Mouse (Mus musculus) MEL (cell line): ENCODE measurements around the gene Gm39653. TPM values are rescaled to one million over a fixed set of nuclear protein-coding genes. Genes with fewer than 3 reads are reported as not detected.
"Not testable (repeated sequence)": the region's sequence is repeated elsewhere in the genome, so short reads cannot be mapped to it uniquely, and the experiment has no call there.

ENCODE experiments used
- DNase-seq: peaks from one replicate; pipeline ENCODE4 v3.0.0; 2011; ENCODE audit warnings: low read depth, low spot score
- H3K27ac ChIP-seq: 2 replicates; pipeline ENCODE4 v1.5.1; 2012; ENCODE audit warnings: low read depth, mild to moderate bottlenecking, control low read depth, low read length, moderate library complexity; ENCODE audit not compliant: control insufficient read depth
- H3K27me3 ChIP-seq, 2 experiments: fragments of 150-350 bp in 1 of 2; sonication (generic) in 1 of 2; 2 replicates each; pipeline ENCODE4 v1.6.1; 2012; ENCODE audit warnings: low read length in 2 of 2, mild to moderate bottlenecking in 2 of 2, improper control_type of control experiment in 1 of 2, moderate library complexity in 1 of 2; ENCODE audit not compliant: insufficient read depth in 2 of 2, control insufficient read depth in 1 of 2
- H3K36me3 ChIP-seq, 2 experiments: 2 replicates each; pipeline ENCODE4 v1.6.1; 2012 to 2014; ENCODE audit warnings: low read length in 2 of 2, improper control_type of control experiment in 1 of 2, inconsistent platforms in 1 of 2, mild to moderate bottlenecking in 1 of 2; ENCODE audit not compliant: insufficient read depth in 2 of 2, control insufficient read depth in 1 of 2
- H3K4me1 ChIP-seq, 2 experiments: fragments of 150-350 bp in 1 of 2; sonication (generic) in 1 of 2; 2 replicates each; pipeline ENCODE4 v1.6.1; 2012; ENCODE audit warnings: low read length in 2 of 2, improper control_type of control experiment in 1 of 2, mild to moderate bottlenecking in 1 of 2; ENCODE audit not compliant: insufficient read depth in 2 of 2, control insufficient read depth in 1 of 2
- H3K4me3 ChIP-seq, 2 experiments: fragments of 150-350 bp in 1 of 2; sonication (generic) in 1 of 2; 2 replicates each; pipeline ENCODE4 v1.5.1; 2012; ENCODE audit warnings: low read depth in 2 of 2, low read length in 2 of 2, mild to moderate bottlenecking in 2 of 2, moderate library complexity in 2 of 2, control low read depth in 1 of 2, improper control_type of control experiment in 1 of 2; ENCODE audit not compliant: control insufficient read depth in 1 of 2, insufficient read depth in 1 of 2
- H3K79me2 ChIP-seq: 2 replicates; pipeline ENCODE4 v1.6.1; 2012; ENCODE audit warnings: mild to moderate bottlenecking, low read length, moderate library complexity; ENCODE audit not compliant: control insufficient read depth, poor library complexity, insufficient read depth
- H3K9ac ChIP-seq: 2 replicates; pipeline ENCODE4 v1.6.1; 2012; ENCODE audit warnings: low read depth, mild to moderate bottlenecking, control low read depth, low read length, moderate library complexity; ENCODE audit not compliant: control insufficient read depth, poor library complexity, severe bottlenecking
- H3K9me3 ChIP-seq: fragments of 150-350 bp; sonication (generic); replicated peaks from 2 replicates; pipeline ENCODE4 v1.6.1; 2012; ENCODE audit warnings: mild to moderate bottlenecking, low read length, improper control_type of control experiment, moderate library complexity; ENCODE audit not compliant: insufficient read depth
- BHLHE40 ChIP-seq: IDR thresholded peaks from 2 replicates; pipeline ENCODE4 v1.6.1; 2012; ENCODE audit warnings: low read depth, mild to moderate bottlenecking, inconsistent platforms, low read length, improper control_type of control experiment, borderline replicate concordance
- CHD2 ChIP-seq: IDR thresholded peaks from 2 replicates; pipeline ENCODE4 v1.6.1; 2011; ENCODE audit warnings: low read length, improper control_type of control experiment
- CTCF ChIP-seq, 3 experiments: IDR thresholded peaks in 2 of 3; conservative IDR thresholded peaks in 1 of 3; 2 replicates each; pipeline ENCODE4 v1.5.1; 2011 to 2012; ENCODE audit warnings: low read length in 3 of 3, low read depth in 2 of 3, mild to moderate bottlenecking in 2 of 3, improper control_type of control experiment in 1 of 3, inconsistent platforms in 1 of 3, mixed read lengths in 1 of 3, moderate library complexity in 1 of 3; ENCODE audit not compliant: control insufficient read depth in 1 of 3, insufficient read depth in 1 of 3, poor library complexity in 1 of 3, severe bottlenecking in 1 of 3
- E2F4 ChIP-seq: IDR thresholded peaks from 2 replicates; pipeline ENCODE4 v1.6.1; 2011; ENCODE audit warnings: low read depth, low read length, improper control_type of control experiment, borderline replicate concordance
- ELF1 ChIP-seq: IDR thresholded peaks from 2 replicates; pipeline ENCODE4 v1.6.1; 2014; ENCODE audit warnings: low read depth, mild to moderate bottlenecking, inconsistent platforms, low read length, improper control_type of control experiment, moderate library complexity
- ETS1 ChIP-seq: IDR thresholded peaks from 2 replicates; pipeline ENCODE4 v1.6.1; 2012; ENCODE audit warnings: low read depth, mild to moderate bottlenecking, inconsistent platforms, low read length, improper control_type of control experiment, moderate library complexity
- MAX ChIP-seq: IDR thresholded peaks from 2 replicates; pipeline ENCODE4 v1.6.1; 2011; ENCODE audit warnings: low read length, improper control_type of control experiment
- MEF2A ChIP-seq: IDR thresholded peaks from 2 replicates; pipeline ENCODE4 v1.6.1; 2014; ENCODE audit warnings: low read depth, mild to moderate bottlenecking, inconsistent platforms, low read length, improper control_type of control experiment; ENCODE audit not compliant: poor library complexity, insufficient replicate concordance, severe bottlenecking; ENCODE audit errors: extremely low read depth
- MYB ChIP-seq: IDR thresholded peaks from 2 replicates; pipeline ENCODE4 v1.6.1; 2011; ENCODE audit warnings: mild to moderate bottlenecking, low read depth, low read length, improper control_type of control experiment
- NRF1 ChIP-seq: IDR thresholded peaks from 2 replicates; pipeline ENCODE4 v1.6.1; 2014; ENCODE audit warnings: low read depth, mild to moderate bottlenecking, inconsistent platforms, low read length, improper control_type of control experiment, moderate library complexity; ENCODE audit not compliant: poor library complexity, insufficient read depth, severe bottlenecking
- POLR2A ChIP-seq, 2 experiments: IDR thresholded peaks; 2 replicates each; pipeline ENCODE4 v1.6.1; 2011 to 2012; ENCODE audit warnings: low read length in 2 of 2, mild to moderate bottlenecking in 2 of 2, control low read depth in 1 of 2, improper control_type of control experiment in 1 of 2, low read depth in 1 of 2, moderate library complexity in 1 of 2; ENCODE audit not compliant: control insufficient read depth in 1 of 2, insufficient read depth in 1 of 2, poor library complexity in 1 of 2
- POLR2AphosphoS2 ChIP-seq: IDR thresholded peaks from 2 replicates; pipeline ENCODE4 v1.6.1; 2011; ENCODE audit warnings: low read length, improper control_type of control experiment
- RAD21 ChIP-seq: IDR thresholded peaks from 2 replicates; pipeline ENCODE4 v1.6.1; 2011; ENCODE audit warnings: mild to moderate bottlenecking, low read depth, low read length, improper control_type of control experiment
- SIN3A ChIP-seq: IDR thresholded peaks from 2 replicates; pipeline ENCODE4 v1.6.1; 2012; ENCODE audit warnings: low read length, improper control_type of control experiment, inconsistent platforms
- SMC3 ChIP-seq: IDR thresholded peaks from 2 replicates; pipeline ENCODE4 v1.6.1; 2011; ENCODE audit warnings: low read depth, low read length, improper control_type of control experiment
- TAL1 ChIP-seq: IDR thresholded peaks from 2 replicates; pipeline ENCODE4 v1.6.1; 2012; ENCODE audit warnings: mild to moderate bottlenecking, inconsistent platforms, low read length, moderate library complexity, mixed read lengths
- TBP ChIP-seq: IDR thresholded peaks from 2 replicates; pipeline ENCODE4 v1.8.0; 2011; ENCODE audit warnings: low read depth, low read length, improper control_type of control experiment
- UBTF ChIP-seq: IDR thresholded peaks from 2 replicates; pipeline ENCODE4 v1.6.1; 2012; ENCODE audit warnings: low read depth, mild to moderate bottlenecking, inconsistent platforms, low read length, improper control_type of control experiment, moderate library complexity, borderline replicate concordance; ENCODE audit not compliant: insufficient read depth
- USF1 ChIP-seq: IDR thresholded peaks from 2 replicates; pipeline ENCODE4 v1.6.1; 2014; ENCODE audit warnings: low read depth, mild to moderate bottlenecking, inconsistent platforms, low read length, improper control_type of control experiment, moderate library complexity
- ZC3H11A ChIP-seq: IDR thresholded peaks from 2 replicates; pipeline ENCODE4 v1.6.1; 2012; ENCODE audit warnings: low read depth, mild to moderate bottlenecking, inconsistent platforms, low read length, improper control_type of control experiment
- ZKSCAN1 ChIP-seq: IDR thresholded peaks from 2 replicates; pipeline ENCODE4 v1.6.1; 2012; ENCODE audit warnings: low read depth, mild to moderate bottlenecking, inconsistent platforms, low read length, improper control_type of control experiment, moderate library complexity
- ZNF384 ChIP-seq: IDR thresholded peaks from 2 replicates; pipeline ENCODE4 v1.6.1; 2012; ENCODE audit warnings: low read depth, mild to moderate bottlenecking, inconsistent platforms, low read length, improper control_type of control experiment
- polyA plus RNA-seq, 2 experiments: library from polyadenylated mRNA; stranded (reverse) in 1 of 2; unstranded in 1 of 2; fragments of >175 nt in 1 of 2; fragments of >200 nt in 1 of 2; gene quantifications; 2 replicates each; pipeline versions ENCODE4 v1.2.1 to v1.2.4; 2012; ENCODE audit warnings: low replicate concordance in 2 of 2, low read depth in 1 of 2; ENCODE audit not compliant: insufficient read length in 2 of 2, insufficient read depth in 1 of 2, missing spikeins in 1 of 2
- total RNA-seq: library from RNA; depleted of rRNA; stranded (reverse); fragments of 300-350 nt; gene quantifications from 2 replicates; pipeline ENCODE4 v1.2.3, GENCODE M21; 2012

Gm39653 gene
- total and polyA plus RNA-seq, 3 experiments = not detected

DNA sequence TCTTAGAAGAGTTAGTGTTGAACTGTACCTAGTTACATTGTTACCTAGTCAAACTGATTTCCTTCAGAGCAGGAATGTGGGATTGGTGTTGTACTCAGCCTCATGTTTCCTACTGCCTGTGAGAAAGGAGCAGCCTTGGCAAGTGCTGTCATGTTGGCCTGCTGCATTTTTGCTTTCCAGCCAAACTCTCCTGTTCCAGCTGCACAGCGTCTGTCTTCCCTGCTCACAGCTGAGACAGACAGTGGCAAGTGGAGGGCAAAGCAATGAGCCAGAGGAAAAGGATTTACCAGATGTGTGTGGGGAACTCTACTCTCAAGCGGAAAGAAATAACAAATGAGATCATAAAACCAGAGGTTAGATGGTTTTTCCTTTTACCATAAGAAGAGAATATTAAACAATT, 12.4 kb downstream of the Gm39653 start:
- no peaks in the 10 kb centered on the region for H3K4me1 ChIP-seq
- no peak for DNase-seq
- no peaks in the 10 kb centered on the region for H3K36me3 ChIP-seq
- no peak for TF ChIP-seq ELF1
- TF ChIP-seq ZNF384 = no peak
- no peak for TF ChIP-seq CHD2
- TF ChIP-seq UBTF = no peak
- no peak for TF ChIP-seq MEF2A
- no peak for TF ChIP-seq RAD21
- no peaks in the 10 kb centered on the region for H3K9me3 ChIP-seq
- H3K9ac ChIP-seq = no peak overlapping the region
- H3K27ac ChIP-seq = no peak overlapping the region
- no peaks in the 10 kb centered on the region for H3K79me2 ChIP-seq
- no peaks in the 10 kb centered on the region for H3K27me3 ChIP-seq
- H3K4me3 ChIP-seq = no peak overlapping the region

DNA sequence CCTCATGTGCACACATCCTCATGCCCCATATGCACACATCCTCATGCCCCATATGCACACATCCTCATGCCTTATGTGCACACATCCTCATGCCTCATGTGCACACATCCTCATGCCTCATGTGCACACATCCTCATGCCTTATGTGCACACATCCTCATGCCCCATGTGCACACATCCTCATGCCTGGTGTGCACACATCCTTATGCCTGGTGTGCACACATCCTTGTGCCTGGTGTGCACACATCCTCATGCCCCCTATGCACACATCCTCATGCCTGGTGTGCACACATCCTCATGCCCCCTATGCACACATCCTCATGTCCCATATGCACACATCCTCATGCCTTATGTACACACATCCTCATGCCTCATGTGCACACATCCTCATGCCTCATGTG, 14.6 kb downstream of the Gm39653 start:
- H3K9ac ChIP-seq, H3K36me3 ChIP-seq, H3K4me3 ChIP-seq, H3K4me1 ChIP-seq, H3K9me3 ChIP-seq, H3K27ac ChIP-seq, H3K27me3 ChIP-seq, DNase-seq, H3K79me2 ChIP-seq: not testable (repeated sequence)

DNA sequence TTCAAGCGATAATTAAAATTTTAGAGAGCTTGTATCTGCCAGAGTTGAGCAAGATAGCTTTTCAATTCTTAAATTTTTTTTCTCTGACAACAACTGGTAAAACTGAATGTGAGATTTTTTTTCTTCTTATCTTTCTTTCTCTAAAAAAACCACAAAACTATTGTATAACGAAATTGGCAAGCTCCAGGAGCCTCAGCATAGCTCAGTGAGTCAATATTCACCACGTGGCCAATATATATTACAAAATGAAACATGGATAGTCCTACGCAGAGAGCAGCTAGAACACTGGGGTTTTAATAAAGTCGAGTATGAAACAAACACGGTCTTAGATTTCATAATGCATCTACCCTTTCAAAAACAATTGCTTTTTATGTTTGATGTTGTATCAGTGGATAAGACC, 24.2 kb downstream of the Gm39653 start:
- TF ChIP-seq BHLHE40 (no peak), ZNF384 (0 out of 2 replicates have a peak, but pooled peaks have one; percentile 44), MAX (no peak), USF1 (peak; percentile 63; the same call in 1 of the 2 replicates)
- Histone ChIP-seq H3K27ac (no peak overlapping the region), H3K4me3 (no peak overlapping the region), H3K9me3 (no peaks in the 10 kb centered on the region), H3K4me1 (no peaks in the 10 kb centered on the region), H3K79me2 (no peaks in the 10 kb centered on the region), H3K36me3 (no peaks in the 10 kb centered on the region), H3K27me3 (no peaks in the 10 kb centered on the region), H3K9ac (no peak overlapping the region)
- DNase-seq = peak; percentile 8

DNA sequence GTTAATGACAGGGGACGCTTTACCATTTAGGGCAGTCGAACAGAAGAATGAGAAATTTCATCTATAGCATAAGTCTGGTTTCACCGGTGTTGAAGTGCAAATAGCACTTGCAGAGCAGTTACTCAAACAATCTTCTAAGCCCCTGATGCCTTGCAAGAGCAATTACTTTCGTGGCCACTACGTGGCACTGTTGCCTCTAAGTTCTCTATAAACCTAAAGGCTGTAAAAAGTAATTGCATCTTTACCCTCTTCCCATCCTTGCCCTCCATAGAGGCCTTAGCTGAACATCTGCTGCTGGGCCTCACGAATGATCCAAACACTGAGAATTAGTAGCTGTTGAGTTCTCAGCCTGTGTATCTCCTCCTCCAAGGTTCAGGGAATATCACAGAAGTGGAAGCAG, 42.2 kb downstream of the Gm39653 start:
- H3K27me3 ChIP-seq = no peaks in the 10 kb centered on the region
- no peaks in the 10 kb centered on the region for H3K4me1 ChIP-seq
- no peak overlapping the region for H3K27ac ChIP-seq
- peak; percentile 79 for DNase-seq
- H3K36me3 ChIP-seq = no peaks in the 10 kb centered on the region
- H3K79me2 ChIP-seq = no peaks in the 10 kb centered on the region
- no peak overlapping the region for H3K9ac ChIP-seq
- no peak overlapping the region for H3K4me3 ChIP-seq
- no peaks in the 10 kb centered on the region for H3K9me3 ChIP-seq
- TF ChIP-seq SIN3A (no peak), CTCF (IDR thresholded peaks at IDR 0.05 in 2 of 3, conservative IDR thresholded peaks at IDR 0.05 in 1 of 3; ENCODE audit: control insufficient read depth in 1 of 3, insufficient read depth in 1 of 3, low read depth in 2 of 3, low read length in 3 of 3, poor library complexity in 1 of 3, severe bottlenecking in 1 of 3) (peak; percentile 60 to 85 (median 81)), ETS1 (no peak), SMC3 (peak; percentile 60), POLR2A (IDR thresholded peaks at IDR 0.05; ENCODE audit: control insufficient read depth in 1 of 2, insufficient read depth in 1 of 2, low read depth in 1 of 2, low read length in 2 of 2, poor library complexity in 1 of 2) (no peak), POLR2AphosphoS2 (no peak), MYB (no peak), ZKSCAN1 (no peak), E2F4 (no peak), ZC3H11A (peak; percentile 36; the same call in 1 of the 2 replicates), TBP (no peak), TAL1 (no peak), MAX (no peak), USF1 (no peak), NRF1 (no peak)
